Mouse (Mus musculus) G1E (cell line): ENCODE data around the gene Gm498. TPM values are rescaled to one million over a fixed set of nuclear protein-coding genes. Genes with fewer than 3 reads are reported as not detected.

Source experiments
- ATAC-seq: 2 replicates; pipeline ENCODE4 v1.8.0; 2016; ENCODE audit warnings: mild to moderate bottlenecking; ENCODE audit not compliant: insufficient number of reproducible peaks, poor library complexity, low FRiP score, severe bottlenecking; ENCODE audit errors: extremely low read depth
- DNase-seq: peaks from one replicate; pipeline ENCODE4 v3.0.0; 2012; ENCODE audit warnings: low spot score
- H3K27me3 ChIP-seq: 2 replicates; pipeline ENCODE4 v1.6.1; 2012; ENCODE audit warnings: mild to moderate bottlenecking, low read length, inconsistent platforms; ENCODE audit not compliant: insufficient read depth
- H3K36me3 ChIP-seq: replicated peaks from 2 replicates; pipeline ENCODE3; 2012; ENCODE audit warnings: mild to moderate bottlenecking, inconsistent platforms
- H3K4me1 ChIP-seq: 2 replicates; pipeline ENCODE4 v1.6.1; 2012; ENCODE audit warnings: low read depth, low read length, inconsistent platforms, mixed read lengths; ENCODE audit not compliant: insufficient read depth
- H3K4me3 ChIP-seq: 2 replicates; pipeline ENCODE4 v1.5.1; 2012; ENCODE audit warnings: low read depth, mild to moderate bottlenecking, inconsistent platforms, low read length, moderate library complexity, mixed read lengths
- H3K9me3 ChIP-seq: replicated peaks from 2 replicates; pipeline ENCODE4 v1.6.1; 2012; ENCODE audit warnings: inconsistent platforms
- CTCF ChIP-seq: IDR thresholded peaks from 2 replicates; pipeline ENCODE4 v1.5.1; 2012; ENCODE audit warnings: low read depth, low read length, inconsistent platforms, mixed read lengths
- GATA1 ChIP-seq: IDR thresholded peaks from 2 replicates; pipeline ENCODE4 v1.6.1; 2012; ENCODE audit warnings: borderline replicate concordance, low read length, inconsistent platforms, mixed read lengths
- GATA2 ChIP-seq: IDR thresholded peaks from 2 replicates; pipeline ENCODE4 v1.6.1; 2012; ENCODE audit warnings: low read depth, low read length, inconsistent platforms, borderline replicate concordance
- POLR2AphosphoS5 ChIP-seq: IDR thresholded peaks from 2 replicates; pipeline ENCODE4 v1.6.1; 2012; ENCODE audit warnings: low read depth, low read length, inconsistent platforms; ENCODE audit not compliant: insufficient replicate concordance
- TAL1 ChIP-seq: conservative IDR thresholded peaks from 2 replicates; pipeline ENCODE4 v1.6.1; 2012; ENCODE audit warnings: low read depth, low read length, inconsistent platforms, mixed read lengths
- polyA plus RNA-seq: library from polyadenylated mRNA; stranded (reverse); fragments of >175 nt; gene quantifications from 2 replicates; pipeline ENCODE4 v1.2.3, GENCODE M21; 2012
- total RNA-seq, 2 experiments: library from RNA; stranded (forward) in 1 of 2; stranded (reverse) in 1 of 2; fragments of 200-1000 nt in 1 of 2; fragments of >200 nt in 1 of 2; fragmentation: Nextera tagmentation in 1 of 2; gene quantifications; 2 replicates each; pipeline ENCODE4 v1.2.3; 2014 to 2017

Gene Gm498
- total RNA-seq (2014; fragmentation: Nextera tagmentation) (not detected in 2 replicates), total RNA-seq (2017) (not detected in 2 replicates), polyA plus RNA-seq (0.07 and 0.08 TPM in 2 replicates)

- TF ChIP-seq CTCF, result no peak
- TF ChIP-seq POLR2AphosphoS5, result no peak
- TF ChIP-seq GATA2, result no peak
- TF ChIP-seq TAL1, result no peak
- TF ChIP-seq GATA1, result no peak
- H3K9me3 ChIP-seq, result no peaks in the 10 kb centered on the region; the same call in 1 of the 2 replicates
- DNase-seq, result no peak
- peaks cover 40% of the 10 kb centered on the region for H3K4me1 ChIP-seq
- peaks cover 2% of the 10 kb centered on the region; the same call in 1 of the 2 replicates for H3K27me3 ChIP-seq
- no peak within 1 kb of the TSS for H3K4me3 ChIP-seq
- no peaks in the 10 kb centered on the region for H3K36me3 ChIP-seq
- ATAC-seq, result no peak
Observed at GRCm38 (mm10) chr7:143866538-143866937, at the start of gene Gm498. TSS of gene Gm498 (plus strand) at chr7:143866838.

- Histone ChIP-seq H3K4me1 (peaks cover 21% of the 10 kb centered on the region), H3K9me3 (no peaks in the 10 kb centered on the region), H3K4me3 (no peak overlapping the region), H3K27me3 (no peaks in the 10 kb centered on the region), H3K36me3 (peaks cover 63% of the 10 kb centered on the region)
- DNase-seq, result no peak
- TF ChIP-seq GATA2, result no peak
- TF ChIP-seq CTCF, result no peak
- TF ChIP-seq GATA1, result no peak
- no peak for ATAC-seq
Observed at GRCm38 (mm10) chr7:143819201-143819600, 47.4 kb upstream of the Gm498 start.

- Histone ChIP-seq H3K4me1 (peaks cover 25% of the 10 kb centered on the region), H3K4me3 (no peak overlapping the region), H3K36me3 (peaks cover 45% of the 10 kb centered on the region), H3K9me3 (no peaks in the 10 kb centered on the region), H3K27me3 (no peaks in the 10 kb centered on the region)
- ATAC-seq (no peak), DNase-seq (no peak)
- TF ChIP-seq GATA2 (no peak), POLR2AphosphoS5 (no peak), GATA1 (no peak), CTCF (no peak), TAL1 (no peak)
Observed at GRCm38 (mm10) chr7:143821241-143821640, 45.4 kb upstream of the Gm498 start.

GRCm38 (mm10) chr7:143822375-143823265 lies 44.0 kb upstream of the Gm498 start, which contains the start of the genes Nadsyn1 and Dhcr7:
TSS of gene Nadsyn1 (minus strand) at chr7:143822849.
TSS of gene Dhcr7 (plus strand) at chr7:143823145.
- Histone ChIP-seq H3K27me3 (no peaks in the 10 kb centered on the region), H3K4me3 (peak within 1 kb of the TSS; percentile 76), H3K4me1 (peaks cover 32% of the 10 kb centered on the region), H3K36me3 (peaks cover 37% of the 10 kb centered on the region), H3K9me3 (no peaks in the 10 kb centered on the region)
- TF ChIP-seq CTCF (no peak), POLR2AphosphoS5 (no peak), GATA2 (no peak), GATA1 (no peak), TAL1 (no peak)
- DNase-seq (peak; percentile 92), ATAC-seq (peak; percentile 98)

GRCm38 (mm10) chr7:143823266-143823605 lies 43.4 kb upstream of the Gm498 start:
- Histone ChIP-seq H3K4me1 (peaks cover 32% of the 10 kb centered on the region), H3K36me3 (peaks cover 34% of the 10 kb centered on the region), H3K9me3 (no peaks in the 10 kb centered on the region), H3K27me3 (no peaks in the 10 kb centered on the region), H3K4me3 (peak overlapping the region; percentile 76)
- TF ChIP-seq CTCF, result no peak
- TF ChIP-seq POLR2AphosphoS5, result no peak
- TF ChIP-seq GATA2, result no peak
- no peak for TF ChIP-seq GATA1
- no peak for TF ChIP-seq TAL1
- DNase-seq (no peak), ATAC-seq (no peak)

GRCm38 (mm10) chr7:143826985-143827384 lies 39.7 kb upstream of the Gm498 start:
- no peak for TF ChIP-seq POLR2AphosphoS5
- TF ChIP-seq GATA1, result no peak
- no peak for TF ChIP-seq TAL1
- Histone ChIP-seq H3K4me3 (no peak overlapping the region), H3K4me1 (peaks cover 47% of the 10 kb centered on the region), H3K9me3 (no peaks in the 10 kb centered on the region), H3K27me3 (no peaks in the 10 kb centered on the region), H3K36me3 (peaks cover 12% of the 10 kb centered on the region)
- no peak for DNase-seq
- no peak for ATAC-seq
